Mouse (Mus musculus) heart, adult 2 months (tissue): Measurements from ENCODE around the gene Glis3.

Source experiments
- CTCF ChIP-seq: fragments of 200-600 bp; IDR thresholded peaks from 2 replicates; pipeline ENCODE4 v1.8.1; 2022; ENCODE audit warnings: antibody characterized with exemption, mild to moderate bottlenecking, moderate library complexity
- EP300 ChIP-seq: fragments of 200-500 bp; IDR thresholded peaks from 2 replicates; pipeline ENCODE4 v1.6.1; 2011; ENCODE audit warnings: low read depth, low read length, control low read depth; ENCODE audit not compliant: insufficient read depth
- POLR2A ChIP-seq: fragments of 200-500 bp; IDR thresholded peaks from 2 replicates; pipeline ENCODE4 v1.6.1; 2011; ENCODE audit warnings: mild to moderate bottlenecking, low read depth, low read length, control low read depth; ENCODE audit not compliant: insufficient read depth

GRCm38 (mm10) chr19:28306036-28306435, 373.8 kb downstream of the Glis3 start:
- TF ChIP-seq CTCF (no peak), EP300 (no peak), POLR2A (no peak)
